Mouse (Mus musculus) cerebellum, adult 8-10 months (tissue): ENCODE measurements at regions not wholly inside any gene's neighbourhood (a gene's known extent, or its start where the extent isn't known, plus 50 kb on each side); places are given as distances from the start of the nearest gene placed in this dataset.

Experiments used
- DNase-seq: peaks from one replicate; pipeline ENCODE4 v3.0.0; 2022

DNA sequence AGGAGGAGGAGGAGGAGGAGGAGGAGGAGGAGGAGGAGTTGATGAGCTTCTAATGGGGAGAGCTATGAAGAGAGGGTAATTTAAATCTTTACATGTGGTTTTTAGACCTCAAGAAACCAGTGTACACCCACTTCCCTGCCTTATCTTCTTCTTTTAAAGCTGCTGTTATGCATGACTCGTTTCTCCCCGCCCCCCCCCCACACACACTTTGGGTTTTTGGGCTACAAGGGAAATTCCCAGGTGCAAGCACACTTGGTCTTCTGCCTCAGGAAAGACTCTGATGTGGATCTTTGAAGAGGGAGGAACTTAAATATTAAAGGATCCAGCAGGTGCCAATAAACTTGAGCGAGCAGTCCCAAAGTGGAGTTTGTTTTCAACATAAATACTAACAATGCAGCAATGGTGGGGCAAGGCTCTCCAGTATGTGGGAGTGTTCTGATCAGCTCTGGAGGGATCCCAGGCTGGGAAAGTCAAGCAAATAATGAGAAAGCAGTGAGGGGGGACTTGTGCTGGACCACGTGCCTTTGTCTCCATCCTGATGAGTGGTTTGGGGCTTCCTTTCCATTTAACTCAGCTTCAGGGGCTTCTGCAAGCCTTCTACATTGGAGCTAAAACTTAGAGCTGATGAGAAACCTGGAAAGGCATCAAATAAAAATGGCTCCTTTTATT, 296.0 kb downstream of the Pten start:
- no peak for DNase-seq

- DNase-seq = no peak
These were observed 299.1 kb downstream of the Pten start for GRCm38 (mm10) chr19:33056372-33056791.

GRCm38 (mm10) chr19:33061006-33061405, 303.7 kb downstream of the Pten start:
- DNase-seq = no peak

GRCm38 (mm10) chr19:33062165-33063058, 305.1 kb downstream of the Pten start:
- DNase-seq = no peak

DNA sequence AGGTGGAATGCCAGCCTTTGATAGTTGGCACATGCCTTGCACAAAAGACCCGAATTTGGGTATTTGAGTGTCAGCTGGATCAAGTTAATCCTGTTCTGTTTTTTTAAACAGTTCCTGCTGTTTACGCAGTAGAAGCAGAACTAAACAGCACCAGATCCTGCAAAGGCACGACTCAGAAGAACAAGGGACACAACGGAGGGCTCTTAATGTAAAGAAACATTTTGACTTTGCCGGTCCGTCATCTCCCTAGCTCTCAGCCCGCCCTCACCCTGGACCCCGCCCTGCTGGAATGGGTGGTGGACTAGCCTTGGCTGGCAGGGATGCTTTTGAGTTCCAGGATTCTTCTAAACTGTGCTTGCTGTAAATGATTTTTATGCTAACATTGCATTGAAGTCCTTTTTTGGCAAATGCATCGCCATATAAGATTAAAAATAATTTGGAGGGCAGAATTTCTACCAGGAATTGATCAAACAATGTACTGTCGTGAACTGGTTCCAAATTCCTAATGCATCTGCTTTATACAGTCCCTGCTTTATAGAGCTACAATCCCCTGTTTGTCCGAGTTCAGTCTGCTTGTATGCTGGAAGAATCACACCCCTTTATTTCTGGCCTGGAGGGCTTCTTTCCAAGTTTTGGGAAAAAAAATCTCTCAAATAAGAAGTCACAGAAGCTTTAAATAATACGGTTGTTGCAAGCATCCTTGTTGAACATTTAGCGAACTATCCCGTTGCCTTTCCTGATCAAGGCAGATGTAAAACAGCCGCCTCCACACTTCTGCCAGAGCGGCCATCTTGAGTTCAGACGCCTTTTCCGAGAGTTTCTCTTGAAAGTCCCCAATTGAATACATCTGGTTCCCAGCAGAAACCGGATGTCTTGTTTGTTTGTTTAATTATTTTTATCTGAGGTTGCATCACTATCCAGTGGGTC, 308.2 kb downstream of the Pten start:
- DNase-seq = no peak

DNA sequence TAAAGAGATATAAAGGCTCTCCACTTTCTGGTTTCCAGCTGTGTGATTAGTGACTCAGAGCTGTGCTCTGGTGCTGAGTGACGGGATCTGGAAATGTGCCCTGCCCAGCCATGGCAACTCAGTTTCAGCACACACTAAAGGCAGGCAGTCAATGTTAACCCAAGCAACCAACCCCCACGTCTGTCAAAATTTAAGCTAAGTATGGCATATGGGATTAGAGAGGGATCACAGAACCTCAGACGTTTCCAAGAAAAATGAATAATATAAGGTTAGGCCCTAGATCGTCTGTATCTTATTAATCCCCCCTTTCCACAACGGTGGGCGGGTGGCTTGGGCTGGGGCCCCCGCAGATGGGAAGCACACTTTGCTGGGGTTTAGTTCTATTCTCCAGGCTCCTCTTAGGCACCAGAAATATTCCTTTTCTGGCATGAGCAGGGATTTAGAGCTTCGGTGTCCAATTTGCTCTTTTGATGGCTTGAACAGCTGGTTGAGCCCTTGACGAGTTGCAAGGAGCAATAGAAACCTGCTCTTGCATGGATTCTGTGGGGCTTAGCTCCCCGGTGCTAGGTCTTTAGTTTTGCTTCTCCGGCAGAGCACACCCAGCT, 311.2 kb downstream of the Pten start:
- no peak for DNase-seq

DNA sequence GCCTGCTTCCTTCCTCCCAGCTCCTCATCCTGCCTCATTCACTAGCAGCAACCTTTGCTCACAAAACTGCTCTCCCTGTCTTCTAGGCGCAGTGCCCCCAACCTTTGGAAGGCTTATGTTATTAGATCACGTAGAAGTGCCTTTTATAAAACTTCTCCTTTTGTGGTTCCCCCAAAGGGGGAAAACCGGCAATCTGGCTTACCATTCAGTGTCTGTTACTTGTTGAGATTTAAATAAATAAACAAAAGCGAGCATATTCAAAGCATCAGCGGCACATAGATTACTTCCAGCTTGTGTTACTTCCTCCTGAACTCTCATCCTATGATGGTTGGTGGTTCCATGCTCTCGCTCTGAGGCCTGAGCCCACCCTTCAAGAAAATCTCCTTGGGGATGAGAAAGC, 312.5 kb downstream of the Pten start:
- DNase-seq = no peak

- no peak for DNase-seq
These were observed 315.0 kb downstream of the Pten start for GRCm38 (mm10) chr19:33072299-33072698.

- DNase-seq = no peak
These were observed 317.2 kb downstream of the Rnls start for GRCm38 (mm10) chr19:33074907-33075306.

- DNase-seq = no peak
These were observed 313.3 kb downstream of the Rnls start for GRCm38 (mm10) chr19:33078681-33079360.

GRCm38 (mm10) chr19:33079959-33080358, 312.1 kb downstream of the Rnls start:
- no peak for DNase-seq

DNA sequence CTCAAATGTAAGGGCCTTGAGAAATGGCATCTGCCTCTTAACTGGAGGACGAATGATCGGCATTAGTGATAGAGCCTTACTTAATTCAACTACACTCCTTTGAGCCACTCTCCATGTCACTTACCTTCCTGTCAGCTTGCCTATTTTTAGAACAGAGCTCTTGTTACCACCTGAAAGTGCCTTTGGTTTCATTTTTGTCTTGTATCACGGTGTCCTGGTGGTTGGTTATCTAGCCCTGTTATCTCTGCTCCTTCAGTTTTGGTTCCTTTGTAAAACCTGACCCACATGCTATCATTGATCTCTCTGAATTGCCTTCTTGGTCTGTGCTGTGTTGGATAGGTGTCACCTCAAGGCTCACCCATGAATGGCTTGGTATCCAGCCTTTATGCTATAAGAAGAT, 310.6 kb downstream of the Rnls start:
- no peak for DNase-seq

GRCm38 (mm10) chr19:33083371-33083770, 308.7 kb downstream of the Rnls start:
- DNase-seq = no peak

GRCm38 (mm10) chr19:33084683-33085082, 307.4 kb downstream of the Rnls start:
- no peak for DNase-seq
